Mouse (Mus musculus): ENCODE results near the gene Vps13d.

GRCm38 (mm10) chr4:145054369-145054768 is 140.4 kb downstream of the Vps13d start:
- TF ChIP-seq POLR2A (IDR thresholded peaks at IDR 0.05; ENCODE audit: control insufficient read depth, extremely low read depth, insufficient read depth, low read length, poor library complexity) (no peak), CTCF (IDR thresholded peaks at IDR 0.05; ENCODE audit: borderline replicate concordance, control insufficient read depth, extremely low read depth, insufficient read depth, low read length, poor library complexity) (no peak)
